Mouse (Mus musculus) natural killer cell, adult 2 months (primary cell): ENCODE results near the gene C530008M17Rik.

Experiments
- DNase-seq, 2 experiments: peaks; one replicate each; pipeline ENCODE4 v3.0.0; 2022; ENCODE audit warnings: low spot score in 2 of 2

C530008M17Rik gene

GRCm38 (mm10) chr5:76702104-76702503, 45.8 kb downstream of the C530008M17Rik start:
- no peak for DNase-seq

- no peak for DNase-seq
Measured at GRCm38 (mm10) chr5:76702646-76703045, 46.3 kb downstream of the C530008M17Rik start.

- DNase-seq: no peak
Measured at GRCm38 (mm10) chr5:76705307-76706173, 49.2 kb downstream of the C530008M17Rik start.

- DNase-seq: no peak
Measured at GRCm38 (mm10) chr5:76707072-76707471, 50.8 kb downstream of the C530008M17Rik start.

- no peak for DNase-seq
Measured at GRCm38 (mm10) chr5:76708004-76708403, 51.7 kb downstream of the C530008M17Rik start.

GRCm38 (mm10) chr5:76713743-76714142, 57.4 kb downstream of the C530008M17Rik start:
- no peak for DNase-seq

- DNase-seq: no peak
Measured at GRCm38 (mm10) chr5:76719954-76720353, 63.6 kb downstream of the C530008M17Rik start.

GRCm38 (mm10) chr5:76724878-76725277, 68.6 kb downstream of the C530008M17Rik start:
- no peak for DNase-seq

GRCm38 (mm10) chr5:76726518-76727103, 70.3 kb downstream of the C530008M17Rik start:
- no peak for DNase-seq

- no peak for DNase-seq
Measured at GRCm38 (mm10) chr5:76733055-76733641, 76.8 kb downstream of the C530008M17Rik start.

- DNase-seq: no peak
Measured at GRCm38 (mm10) chr5:76741463-76741862, 85.2 kb downstream of the C530008M17Rik start.

- no peak for DNase-seq
Measured at GRCm38 (mm10) chr5:76742076-76742475, 85.8 kb downstream of the C530008M17Rik start.

- no peak for DNase-seq
Measured at GRCm38 (mm10) chr5:76744737-76745209, 88.5 kb downstream of the C530008M17Rik start.

- no peak for DNase-seq
Measured at GRCm38 (mm10) chr5:76747851-76748250, 91.5 kb downstream of the C530008M17Rik start.

- DNase-seq: no peak
Measured at GRCm38 (mm10) chr5:76752351-76752750, 96.0 kb downstream of the C530008M17Rik start.

- DNase-seq: no peak
Measured at GRCm38 (mm10) chr5:76760349-76760748, 104.0 kb downstream of the C530008M17Rik start.

- no peak for DNase-seq
Measured at GRCm38 (mm10) chr5:76762030-76762698, 105.9 kb downstream of the C530008M17Rik start.

- DNase-seq: no peak
Measured at GRCm38 (mm10) chr5:76763148-76763701, 106.9 kb downstream of the C530008M17Rik start.

- DNase-seq: no peak
Measured at GRCm38 (mm10) chr5:76763731-76764130, 107.4 kb downstream of the C530008M17Rik start.

GRCm38 (mm10) chr5:76769014-76769413, 112.7 kb downstream of the C530008M17Rik start:
- no peak for DNase-seq

GRCm38 (mm10) chr5:76769572-76769971, 113.3 kb downstream of the C530008M17Rik start:
- no peak for DNase-seq

- DNase-seq: no peak
Measured at GRCm38 (mm10) chr5:76771371-76771770, 115.1 kb downstream of the C530008M17Rik start.
